Mouse (Mus musculus): Measurements from ENCODE around the gene Rpp40. TPM values are rescaled to one million over a fixed set of nuclear protein-coding genes. Genes with fewer than 3 reads are reported as not detected.

The Rpp40 gene
- total and polyA plus RNA-seq, 3 experiments: 4.2 to 18.3 (median 17.9) TPM

DNA sequence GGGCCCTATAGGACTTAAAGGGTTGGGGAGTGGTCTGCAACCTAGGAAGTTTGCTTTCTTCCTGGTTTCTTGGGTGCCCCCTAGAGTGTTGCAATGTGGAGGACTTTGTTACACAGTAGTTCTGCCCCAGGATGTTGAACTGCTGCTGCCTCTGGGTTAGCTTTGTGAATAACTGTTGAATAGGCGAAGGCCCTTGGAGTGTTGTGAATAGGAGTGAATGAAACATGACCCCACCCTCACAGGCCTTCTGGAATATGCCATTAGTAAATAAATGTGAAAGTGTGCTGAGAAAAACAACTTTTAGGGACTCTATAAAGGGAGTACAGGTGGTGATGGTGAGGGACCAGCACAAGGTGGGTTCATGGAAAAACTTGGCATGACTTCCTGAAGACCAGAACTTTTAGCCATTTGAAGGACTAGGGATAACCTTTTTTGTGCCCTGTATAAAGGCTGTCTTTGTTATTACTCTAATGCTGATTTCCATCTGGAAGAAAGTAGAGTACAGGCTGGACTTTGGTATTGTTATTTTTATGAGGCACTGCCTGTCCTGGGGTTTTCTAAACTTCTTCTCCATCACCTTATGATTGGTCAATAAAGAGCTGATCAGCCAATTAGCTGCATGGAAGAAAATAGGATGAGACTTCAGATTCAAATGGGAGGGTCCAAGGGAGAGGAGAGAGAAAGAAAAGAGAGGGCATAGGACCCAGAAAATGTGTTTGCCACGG is 53.1 kb downstream of the Rpp40 start:
- no peak for DNase-seq

DNA sequence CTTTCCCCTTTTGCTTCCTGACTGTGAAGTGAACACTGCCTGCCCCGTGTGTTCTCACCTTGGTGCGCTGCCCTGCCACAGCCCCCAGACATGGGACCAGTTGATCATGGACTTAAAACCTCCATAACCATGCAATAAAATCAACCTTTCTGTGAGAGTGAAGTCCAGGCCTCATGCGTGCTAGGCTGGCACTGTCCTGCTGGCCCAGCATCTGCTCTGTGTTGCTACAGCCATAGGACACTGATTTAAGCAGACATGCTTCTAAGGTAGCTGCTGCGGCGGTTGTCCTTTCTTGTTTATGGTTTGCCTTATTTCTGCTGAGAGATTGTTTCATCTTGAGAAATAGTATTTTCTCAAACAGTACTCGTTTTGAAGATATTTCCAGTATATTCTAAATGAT is 54.6 kb downstream of the Rpp40 start:
- DNase-seq: no peak

- peak; percentile 38 for DNase-seq
Observed at GRCm38 (mm10) chr13:35848694-35849093, 57.5 kb downstream of the Rpp40 start.

- DNase-seq: no peak
Observed at GRCm38 (mm10) chr13:35845306-35845705, 60.9 kb downstream of the Rpp40 start.

Other genes with a start within 250 kb of the Rpp40 start
- 10 to 100 TPM; 24.2 to 27.4 TPM for gene Cdyl, start 246.5 kb downstream of the Rpp40 start, total RNA-seq (2021)
- 6.7 and 10.5 TPM in 2 replicates for gene Cdyl, start 246.5 kb downstream of the Rpp40 start, polyA plus RNA-seq (2012; rRNA removed)
- gene Ppp1r3g, start 52.5 kb upstream of the Rpp40 start, total RNA-seq (2021): 1 to 10 TPM in 1 of 2 experiments, under 1 TPM in 1; 0.58 to 2.1 TPM
- gene Ppp1r3g, start 52.5 kb upstream of the Rpp40 start, polyA plus RNA-seq (2012; rRNA removed): 0.10 and 0.27 TPM in 2 replicates
- 100 to 1,000 TPM in 1 of 2 experiments, 10 to 100 TPM in 1; 87.8 to 121 TPM for gene Fars2, start 211.1 kb upstream of the Rpp40 start, total RNA-seq (2021)
- gene Fars2, start 211.1 kb upstream of the Rpp40 start, polyA plus RNA-seq (2012; rRNA removed): 61.9 and 73.5 TPM in 2 replicates
- 10 to 100 TPM; 21.0 to 27.3 TPM for gene Lyrm4, start 211.2 kb upstream of the Rpp40 start, total RNA-seq (2021)
- 12.2 and 13.3 TPM in 2 replicates for gene Lyrm4, start 211.2 kb upstream of the Rpp40 start, polyA plus RNA-seq (2012; rRNA removed)

All from adrenal gland, adult 2 months (tissue).